Mouse (Mus musculus) cortical plate, adult 2 months (tissue): ENCODE data around the gene Tspan33.

Experiments
- CTCF ChIP-seq: fragments of 200-500 bp; IDR thresholded peaks from 2 replicates; pipeline ENCODE4 v1.5.1; 2011; ENCODE audit warnings: mild to moderate bottlenecking, control low read depth, low read length; ENCODE audit not compliant: insufficient read depth; ENCODE audit errors: extremely low read depth
- POLR2A ChIP-seq: fragments of 200-500 bp; IDR thresholded peaks from 2 replicates; pipeline ENCODE4 v1.6.1; 2011; ENCODE audit warnings: mild to moderate bottlenecking, low read length, control low read depth; ENCODE audit not compliant: insufficient read depth; ENCODE audit errors: extremely low read depth

GRCm38 (mm10) chr6:29751466-29752152 lies 57.6 kb downstream of the Tspan33 start:
- TF ChIP-seq CTCF, result no peak
- no peak for TF ChIP-seq POLR2A
